Mouse (Mus musculus) neutrophil, adult 5-6 weeks (primary cell): Measurements from ENCODE around the gene Nubp2. TPM values are rescaled to one million over a fixed set of nuclear protein-coding genes. Genes with fewer than 3 reads are reported as not detected.

Source experiments
- ATAC-seq: fragments of 151-379, 151-347 bp; 2 replicates; pipeline ENCODE4 v1.8.0; 2017; ENCODE audit warnings: mild to moderate bottlenecking, moderate TSS enrichment; ENCODE audit not compliant: insufficient number of reproducible peaks, poor library complexity, low FRiP score, severe bottlenecking; ENCODE audit errors: extremely low read depth
- total RNA-seq: library from RNA; stranded (forward); fragments of 200-1000 nt; gene quantifications from 2 replicates; pipeline ENCODE4 v1.2.3, GENCODE M21; 2017

The Nubp2 gene
- total RNA-seq, 1 experiment from 2014 or later: 26.3 TPM

GRCm38 (mm10) chr17:24895571-24896240, 9.6 kb upstream of the Nubp2 start:
- ATAC-seq: no peak

GRCm38 (mm10) chr17:24894995-24895547, 8.9 kb upstream of the Nubp2 start, which contains the start of the genes Eme2 and Mrps34:
TSS of gene Eme2 (minus strand) at chr17:24895087.
TSS of gene Mrps34 (plus strand) at chr17:24895116.
- peak; percentile 31 for ATAC-seq

GRCm38 (mm10) chr17:24894061-24894994, 8.2 kb upstream of the Nubp2 start:
- no peak for ATAC-seq

GRCm38 (mm10) chr17:24893276-24893675, 7.1 kb upstream of the Nubp2 start:
- no peak for ATAC-seq

- no peak for ATAC-seq
These were observed 6.6 kb upstream of the Nubp2 start for GRCm38 (mm10) chr17:24892785-24893184.

- no peak for ATAC-seq
These were observed 5.2 kb upstream of the Nubp2 start for GRCm38 (mm10) chr17:24891321-24891720.

- ATAC-seq: no peak
These were observed 4.3 kb upstream of the Nubp2 start for GRCm38 (mm10) chr17:24890151-24891092.

- ATAC-seq: no peak
These were observed 2.7 kb upstream of the Nubp2 start for GRCm38 (mm10) chr17:24888862-24889261.

- ATAC-seq: no peak
These were observed 1.3 kb upstream of the Nubp2 start for GRCm38 (mm10) chr17:24887291-24888080.

GRCm38 (mm10) chr17:24886932-24887271, 753 bp upstream of the Nubp2 start:
- ATAC-seq: no peak

- ATAC-seq: no peak
These were observed 604 bp downstream of the Nubp2 start for GRCm38 (mm10) chr17:24885356-24886133.

- ATAC-seq: no peak
These were observed 1.8 kb downstream of the Nubp2 start for GRCm38 (mm10) chr17:24884391-24884790.

GRCm38 (mm10) chr17:24881738-24882440, 4.3 kb downstream of the Nubp2 start:
- no peak for ATAC-seq

- no peak for ATAC-seq
These were observed 7.6 kb downstream of the Nubp2 start for GRCm38 (mm10) chr17:24878531-24878930.

GRCm38 (mm10) chr17:24878117-24878397, 8.1 kb downstream of the Nubp2 start:
- no peak for ATAC-seq

GRCm38 (mm10) chr17:24877336-24878116, 8.6 kb downstream of the Nubp2 start:
- no peak for ATAC-seq
